Comparison of ENCODE assay signal across 9 mouse cellular contexts in the genomic region with DNA sequence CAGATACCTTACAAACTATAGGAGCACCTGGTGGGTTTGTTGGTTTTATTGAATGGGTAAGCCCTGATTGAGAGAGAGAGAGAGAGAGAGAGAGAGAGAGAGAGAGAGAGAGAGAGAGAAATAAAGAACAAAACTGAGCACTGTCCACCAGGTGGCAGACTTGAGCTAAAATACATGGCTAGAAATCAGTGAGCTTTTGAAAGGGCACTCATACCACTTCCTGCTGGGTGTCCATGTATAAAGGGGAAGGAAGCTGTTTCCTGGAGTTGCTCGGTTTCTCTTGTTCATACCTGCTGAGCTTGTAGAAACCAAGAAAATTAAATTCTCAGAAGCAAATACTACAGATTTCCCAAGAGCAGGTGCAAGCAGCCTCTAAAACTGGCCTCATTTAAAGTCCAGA.
DNase-seq lines count a peak whose midpoint lies in the region; ATAC-seq and TF ChIP-seq lines count a peak whose summit lies in the region.
"Had no signal": no experiment of that assay in that cellular context is flagged by ENCODE, and none has a peak within 500 bp of the region (broad histone marks: within the 10 kb centered on the region; RNA-seq: fewer than 3 reads in every experiment).

No protein-coding gene starts in this region.

- no peak overlapping the region for H3K27ac ChIP-seq in heart, embryonic 11.5 days (ENCODE audit: low read depth, low read length)
- H3K27ac ChIP-seq in lung, postnatal 0 days (ENCODE audit: low read length), result no peak overlapping the region
- H3K27ac ChIP-seq: limb, embryonic 13.5 days had no signal

- peak; percentile 83 for TF ChIP-seq CTCF in lung, postnatal 0 days (IDR thresholded peaks at IDR 0.05)

- H3K9me3 ChIP-seq in heart, embryonic 11.5 days (replicated peaks; ENCODE audit: control insufficient read depth, low read length), result no peaks in the 10 kb centered on the region
- no peaks in the 10 kb centered on the region for H3K9me3 ChIP-seq in lung, postnatal 0 days (ENCODE audit: low read length)
- H3K9me3 ChIP-seq: limb, embryonic 13.5 days had no signal

- peak; percentile 71 for DNase-seq in heart, adult 8-10 months (ENCODE audit: low spot score)
- DNase-seq in CD4-positive helper T cell, adult 2 months (ENCODE audit: low read depth, low spot score), result peak; percentile 78
- peak; percentile 91 for DNase-seq in brain, adult 2 months (ENCODE audit: low read depth, low spot score)
- DNase-seq in hindlimb bud, embryonic 11.5 days (ENCODE audit: extremely low spot score, low read depth, low spot score), result peak; percentile 85
- peak; percentile 92 for DNase-seq in lung, postnatal 0 days (ENCODE audit: low spot score)
- DNase-seq in spleen, postnatal 10 days (ENCODE audit: low spot score in 2 of 2), result peak; percentile 44 to 79

- no peaks in the 10 kb centered on the region for H3K27me3 ChIP-seq in heart, embryonic 11.5 days (ENCODE audit: control insufficient read depth, insufficient read depth, low read length)
- H3K27me3 ChIP-seq in lung, postnatal 0 days (replicated peaks; ENCODE audit: insufficient read depth, low read length), result no peaks in the 10 kb centered on the region
- H3K27me3 ChIP-seq: limb, embryonic 13.5 days had no signal

- ATAC-seq in heart, embryonic 11.5 days (replicated peaks; ENCODE audit: insufficient number of reproducible peaks, low FRiP score, low TSS enrichment), result no peak
- ATAC-seq in erythroid progenitor cell, adult 5-6 weeks (replicated peaks; ENCODE audit: low FRiP score, poor library complexity, severe bottlenecking), result peak; percentile 69; the same call in 1 of the 2 replicates
- peak; percentile 63 for ATAC-seq in lung, postnatal 0 days

- peaks cover 9% of the 10 kb centered on the region; the same call in 1 of the 2 replicates for H3K36me3 ChIP-seq in heart, embryonic 11.5 days (ENCODE audit: control insufficient read depth, insufficient read depth, low read length)
- no peaks in the 10 kb centered on the region for H3K36me3 ChIP-seq in lung, postnatal 0 days (ENCODE audit: insufficient read depth, low read length)

- no peak overlapping the region for H3K4me3 ChIP-seq in heart, embryonic 11.5 days (ENCODE audit: low read depth, low read length)
- no peak overlapping the region for H3K4me3 ChIP-seq in lung, postnatal 0 days (ENCODE audit: low read depth, low read length)
- H3K4me3 ChIP-seq: limb, embryonic 13.5 days had no signal

- H3K4me2 ChIP-seq in heart, embryonic 11.5 days, result no peak overlapping the region
- no peak overlapping the region for H3K4me2 ChIP-seq in lung, postnatal 0 days (replicated peaks; ENCODE audit: low read depth, low read length)
- H3K4me2 ChIP-seq: limb, embryonic 13.5 days had no signal

- H3K9ac ChIP-seq in heart, embryonic 11.5 days (ENCODE audit: low read depth, low read length), result no peak overlapping the region
- H3K9ac ChIP-seq in lung, postnatal 0 days (replicated peaks; ENCODE audit: low read depth), result no peak overlapping the region
- H3K9ac ChIP-seq: limb, embryonic 13.5 days had no signal

- 6% methylated on average over 1 of the region's 1 CpGs for WGBS in heart, embryonic 11.5 days (ENCODE audit: insufficient replicate concordance)
- 0% methylated on average over 1 of the region's 1 CpGs for WGBS in lung, postnatal 0 days

- TF ChIP-seq EP300 in lung, postnatal 0 days (IDR thresholded peaks at IDR 0.05), result no peak

- H3K4me1 ChIP-seq in heart, embryonic 11.5 days (ENCODE audit: control insufficient read depth, insufficient read depth, low read length), result peaks cover 9% of the 10 kb centered on the region
- H3K4me1 ChIP-seq in lung, postnatal 0 days (ENCODE audit: insufficient read depth, low read depth, low read length), result peaks cover 4% of the 10 kb centered on the region; the same call in 1 of the 2 replicates
- H3K4me1 ChIP-seq: limb, embryonic 13.5 days had no signal
